Mouse (Mus musculus) stomach, embryonic 14.5 days (tissue): ENCODE measurements at regions not wholly inside any gene's neighbourhood (a gene's known extent, or its start where the extent isn't known, plus 50 kb on each side); places are given as distances from the start of the nearest gene placed in this dataset.

ENCODE experiments used
- ATAC-seq: fragments of 200-750 bp; cut with Nextera tagmentation; 2 replicates; pipeline ENCODE4 v1.8.0; 2017; ENCODE audit warnings: low read depth, moderate TSS enrichment; ENCODE audit not compliant: insufficient number of reproducible peaks, insufficient read depth, low FRiP score
- H3K27ac ChIP-seq: fragments of 300-500 bp; sonication (generic); 2 replicates; pipeline ENCODE4 v1.5.1; 2014; ENCODE audit warnings: mild to moderate bottlenecking, low read length, moderate library complexity, mixed read lengths
- H3K27me3 ChIP-seq: fragments of 300-500 bp; sonication (generic); 2 replicates; pipeline ENCODE4 v1.6.1; 2014; ENCODE audit warnings: low read length, control low read depth, mixed read lengths; ENCODE audit not compliant: control insufficient read depth, insufficient read depth
- H3K36me3 ChIP-seq: fragments of 300-500 bp; sonication (generic); 2 replicates; pipeline ENCODE4 v1.6.1; 2014; ENCODE audit warnings: mild to moderate bottlenecking, control low read depth, low read length, moderate library complexity, mixed read lengths; ENCODE audit not compliant: control insufficient read depth, insufficient read depth
- H3K4me1 ChIP-seq: fragments of 300-500 bp; sonication (generic); 2 replicates; pipeline ENCODE4 v1.6.1; 2014; ENCODE audit warnings: low read length, control low read depth, mixed read lengths; ENCODE audit not compliant: control insufficient read depth, insufficient read depth
- H3K4me2 ChIP-seq: fragments of 300-500 bp; sonication (generic); replicated peaks from 2 replicates; pipeline ENCODE4 v1.6.1; 2014; ENCODE audit warnings: low read depth, low read length, control low read depth
- H3K4me3 ChIP-seq: fragments of 300-500 bp; sonication (generic); 2 replicates; pipeline ENCODE4 v1.5.1; 2014; ENCODE audit warnings: low read depth, low read length, control low read depth
- H3K9ac ChIP-seq: fragments of 300-500 bp; sonication (generic); replicated peaks from 2 replicates; pipeline ENCODE4 v1.6.1; 2014; ENCODE audit warnings: low read depth, mild to moderate bottlenecking, control low read depth, low read length, moderate library complexity, mixed read lengths
- H3K9me3 ChIP-seq: fragments of 300-500 bp; sonication (generic); 2 replicates; pipeline ENCODE4 v1.6.1; 2016; ENCODE audit warnings: low read depth, low read length, control low read depth; ENCODE audit not compliant: control insufficient read depth
- WGBS: fragments of 180-500 bp; shearing (Covaris S2); extraction: QIAGEN DNeasy Blood & Tissue Kit; methylation state at CpG from one replicate; pipeline ENCODE4 v1.1.7; 2014; 5-methylcytosine and 5-hydroxymethylcytosine counted together

- no peaks in the 10 kb centered on the region for H3K4me1 ChIP-seq
- no peaks in the 10 kb centered on the region for H3K36me3 ChIP-seq
- H3K27ac ChIP-seq = no peak overlapping the region
- no peak; the same call in 1 of the 2 replicates for ATAC-seq
- no peak overlapping the region for H3K4me3 ChIP-seq
- H3K27me3 ChIP-seq = no peaks in the 10 kb centered on the region
- H3K9me3 ChIP-seq = no peaks in the 10 kb centered on the region
- WGBS = 46% methylated on average over 5 of the region's 5 CpGs
- H3K4me2 ChIP-seq = no peak overlapping the region
- H3K9ac ChIP-seq = no peak overlapping the region
These were observed 629.0 kb upstream of the Cdh10 start for GRCm38 (mm10) chr15:18189622-18190308.

GRCm38 (mm10) chr15:18190490-18190889, 628.3 kb upstream of the Cdh10 start:
- Histone ChIP-seq H3K4me1 (no peaks in the 10 kb centered on the region), H3K9me3 (no peaks in the 10 kb centered on the region), H3K27me3 (no peaks in the 10 kb centered on the region), H3K36me3 (no peaks in the 10 kb centered on the region), H3K4me3 (no peak overlapping the region), H3K9ac (no peak overlapping the region), H3K27ac (no peak overlapping the region), H3K4me2 (no peak overlapping the region)
- ATAC-seq = no peak
- 83% methylated on average over 1 of the region's 1 CpGs for WGBS

- no peak overlapping the region for H3K9ac ChIP-seq
- ATAC-seq = no peak
These were observed 607.6 kb upstream of the Cdh10 start for GRCm38 (mm10) chr15:18211102-18211501.

GRCm38 (mm10) chr15:18219913-18220312, 598.8 kb upstream of the Cdh10 start:
- no peaks in the 10 kb centered on the region for H3K4me1 ChIP-seq
- H3K4me3 ChIP-seq = no peak overlapping the region
- no peaks in the 10 kb centered on the region for H3K9me3 ChIP-seq
- ATAC-seq = peak; percentile 14; the same call in 1 of the 2 replicates
- no peak overlapping the region for H3K27ac ChIP-seq
- H3K36me3 ChIP-seq = no peaks in the 10 kb centered on the region
- H3K4me2 ChIP-seq = no peak overlapping the region
- no peak overlapping the region for H3K9ac ChIP-seq
- H3K27me3 ChIP-seq = no peaks in the 10 kb centered on the region

More at GRCm38 (mm10) chr15:18211102-18211501, 607.6 kb upstream of the Cdh10 start:
- Histone ChIP-seq H3K4me1 (no peaks in the 10 kb centered on the region), H3K27me3 (no peaks in the 10 kb centered on the region), H3K4me2 (no peak overlapping the region), H3K27ac (no peak overlapping the region), H3K4me3 (no peak overlapping the region), H3K36me3 (no peaks in the 10 kb centered on the region), H3K9me3 (no peaks in the 10 kb centered on the region)
- 81% methylated on average over 2 of the region's 2 CpGs for WGBS
